Mouse (Mus musculus) urinary bladder, postnatal 36 days (tissue): ENCODE measurements around the gene Psma2.

Source experiments
- DNase-seq, 2 experiments: peaks; one replicate each; pipeline ENCODE4 v3.0.0; 2022; ENCODE audit warnings: low spot score in 2 of 2, mixed read lengths in 1 of 2

The Psma2 gene

DNA sequence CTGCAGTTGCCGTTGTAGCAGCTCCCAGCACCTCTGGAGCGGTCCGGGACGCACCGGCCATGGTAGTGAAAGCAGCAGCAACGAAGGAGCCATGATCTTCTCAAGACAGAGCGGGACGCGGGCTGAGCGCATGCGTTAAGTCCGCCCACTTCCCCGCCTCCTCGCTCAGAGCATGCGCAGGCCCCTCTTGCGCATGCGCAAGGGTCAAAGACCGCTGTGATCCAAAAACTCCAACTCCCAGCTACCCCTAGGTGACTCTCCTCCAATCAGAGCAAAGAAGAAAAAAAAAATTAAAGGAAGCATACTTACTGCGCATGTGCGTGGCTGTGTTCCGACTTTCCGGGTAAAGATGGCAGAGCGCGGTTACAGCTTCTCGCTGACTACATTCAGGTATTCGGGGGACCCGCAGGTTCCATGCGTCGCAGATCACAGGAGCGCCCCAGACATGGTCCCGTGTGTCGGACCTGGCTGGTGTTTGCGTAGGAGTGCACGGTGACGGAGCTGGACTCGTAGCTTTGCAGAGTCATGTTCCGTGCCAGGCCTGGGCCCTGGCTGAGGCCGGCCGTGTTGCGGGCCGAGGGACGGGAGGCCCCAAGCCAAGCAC lies at the start of gene Psma2, which contains the start of gene Mrpl32:
Gene Psma2, plus strand, starts transcription at position 315 of the 604 bp plus-strand sequence.
Gene Mrpl32, minus strand, starts transcription at position 240 of the 604 bp plus-strand sequence.
- DNase-seq: peak; percentile 96 to 97

- DNase-seq: no peak
Observed at GRCm38 (mm10) chr13:14574128-14574527, 38.9 kb upstream of the Psma2 start.

- DNase-seq: no peak
Observed at GRCm38 (mm10) chr13:14580392-14580791, 32.6 kb upstream of the Psma2 start.

- no peak for DNase-seq
Observed at GRCm38 (mm10) chr13:14602744-14603143, 10.3 kb upstream of the Psma2 start.

- DNase-seq: no peak
Observed at GRCm38 (mm10) chr13:14607616-14608015, 5.4 kb upstream of the Psma2 start.

DNA sequence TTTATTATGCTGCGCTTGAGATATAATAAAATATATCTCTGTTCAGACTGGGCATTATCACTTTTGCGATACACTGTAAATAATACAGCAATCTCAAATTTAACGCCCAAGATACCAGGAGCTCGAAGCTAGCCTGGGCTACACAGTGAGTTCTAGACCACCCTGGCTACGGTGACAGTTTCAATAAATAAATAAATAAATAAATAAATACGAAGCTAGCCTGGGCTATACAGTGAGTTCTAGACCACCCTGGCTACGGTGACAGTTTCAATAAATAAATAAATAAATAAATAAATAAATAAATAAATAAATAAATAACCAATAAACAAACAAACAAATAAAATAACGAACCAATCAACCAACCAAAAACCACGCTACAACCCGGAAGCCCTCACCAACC lies 577 bp upstream of the Psma2 start:
- no peak for DNase-seq

GRCm38 (mm10) chr13:14613553-14613952 lies 513 bp downstream of the Psma2 start:
- DNase-seq: no peak

- peak; percentile 47 to 53 for DNase-seq
Observed at GRCm38 (mm10) chr13:14618724-14619123, 5.7 kb downstream of the Psma2 start.

DNA sequence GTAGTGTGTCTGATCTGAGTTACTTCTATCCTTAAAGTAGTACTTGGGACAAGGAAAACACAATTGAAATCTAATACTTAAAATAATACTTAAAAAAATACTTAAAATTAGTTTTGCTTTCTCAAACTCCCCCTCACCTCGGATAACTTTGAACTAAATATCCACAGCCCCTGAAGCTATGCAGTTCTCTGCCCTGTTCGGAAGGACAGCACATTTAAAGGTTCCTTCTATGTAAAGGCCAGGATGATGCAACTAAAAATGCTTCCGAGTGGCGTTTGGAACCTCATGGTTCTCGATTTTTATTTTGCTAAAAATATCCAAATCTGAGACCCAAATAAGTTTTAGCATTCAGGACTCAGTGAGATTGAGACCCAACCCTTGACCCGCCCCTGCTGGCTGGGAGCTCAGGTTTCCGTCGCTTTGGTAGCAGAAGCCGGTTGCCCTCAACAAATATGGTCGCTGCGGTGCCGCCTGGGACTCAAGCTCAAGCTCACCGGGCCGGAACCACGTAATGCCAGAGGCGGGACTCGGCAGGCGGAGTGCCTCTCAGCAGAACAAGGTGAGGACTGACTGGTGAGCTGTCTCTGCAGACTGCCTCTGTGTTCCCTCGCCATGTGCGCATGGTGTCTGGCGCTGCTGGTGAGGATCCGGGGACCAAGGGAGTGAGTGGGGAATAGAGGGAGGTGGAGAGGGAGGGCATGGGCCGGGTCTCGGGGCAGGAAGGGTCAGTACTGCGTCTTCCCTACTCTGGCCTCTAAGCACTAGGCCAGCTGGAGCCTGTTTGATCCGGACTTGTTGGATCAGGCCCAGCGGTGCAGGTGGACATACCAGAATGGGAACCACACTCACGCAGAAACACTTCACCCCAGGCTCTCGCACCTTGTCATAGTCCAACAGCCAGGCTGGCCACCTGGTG lies 16.9 kb downstream of the Psma2 start, which contains the start of gene AW209491:
Gene AW209491, plus strand, starts transcription at position 429 of the 916 bp plus-strand sequence.
- peak; percentile 95 to 96 for DNase-seq

DNA sequence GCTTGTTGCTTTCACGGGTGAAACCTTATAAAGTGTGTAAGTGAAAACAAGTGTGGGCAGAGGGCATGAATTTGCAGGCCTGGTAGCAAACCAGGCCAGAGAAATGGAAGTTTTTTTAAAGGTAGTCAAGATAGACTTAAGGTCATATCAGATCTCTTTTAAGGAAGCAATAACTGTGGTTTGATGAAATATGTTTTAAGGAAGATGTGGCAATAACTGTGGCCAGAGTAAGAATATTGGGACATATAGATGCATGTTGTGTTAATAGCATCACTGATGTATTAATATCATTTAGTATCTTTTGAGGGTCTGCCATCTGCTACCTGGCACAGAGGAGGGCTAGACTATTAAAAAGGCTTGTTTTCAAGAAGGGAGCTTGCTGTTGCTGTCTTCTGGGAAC lies 27.0 kb downstream of the Psma2 start:
- no peak for DNase-seq

- DNase-seq: no peak
Observed at GRCm38 (mm10) chr13:14649301-14649700, 36.3 kb downstream of the Psma2 start.

DNA sequence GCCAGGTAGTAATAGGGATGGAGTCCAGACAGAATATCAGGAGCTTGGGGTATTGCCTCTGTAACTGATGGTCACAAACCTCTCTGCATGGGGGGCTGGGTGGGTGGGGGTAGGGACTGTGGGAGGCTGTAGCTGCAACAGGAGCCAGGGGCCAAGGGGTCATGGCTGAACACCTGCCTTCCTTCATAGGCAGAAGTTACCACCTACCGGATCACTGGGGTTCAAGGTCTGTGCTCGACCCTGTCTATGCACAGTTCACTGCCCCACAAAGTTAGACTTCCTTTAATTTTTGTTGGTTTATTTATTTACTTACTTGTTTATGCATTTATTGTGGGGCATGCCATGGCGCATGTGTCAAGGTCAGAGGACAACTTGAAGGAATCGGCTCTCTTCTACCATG lies 54.1 kb downstream of the Psma2 start:
- DNase-seq: no peak

GRCm38 (mm10) chr13:14670342-14670741 lies 57.3 kb downstream of the Psma2 start:
- DNase-seq: no peak

DNA sequence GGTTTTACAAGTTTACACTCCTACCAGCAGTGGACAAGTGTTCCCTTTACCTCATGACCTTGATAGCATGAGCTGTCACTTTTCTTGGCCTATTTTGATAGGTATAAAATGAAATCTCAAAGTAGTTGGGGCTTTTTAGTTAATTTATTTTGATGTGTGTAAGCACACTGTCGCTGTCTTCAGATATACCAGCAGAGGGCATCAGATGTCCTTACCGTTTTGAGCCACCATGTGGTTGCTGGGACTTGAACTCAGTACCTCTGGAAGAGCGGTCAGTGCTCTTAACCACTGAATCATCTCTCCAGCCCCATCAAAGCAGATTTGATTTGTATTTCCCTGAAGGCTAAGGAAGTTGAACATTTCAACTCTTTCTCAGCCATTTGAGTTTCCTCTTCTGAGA lies 75.9 kb downstream of the Psma2 start:
- no peak for DNase-seq

DNA sequence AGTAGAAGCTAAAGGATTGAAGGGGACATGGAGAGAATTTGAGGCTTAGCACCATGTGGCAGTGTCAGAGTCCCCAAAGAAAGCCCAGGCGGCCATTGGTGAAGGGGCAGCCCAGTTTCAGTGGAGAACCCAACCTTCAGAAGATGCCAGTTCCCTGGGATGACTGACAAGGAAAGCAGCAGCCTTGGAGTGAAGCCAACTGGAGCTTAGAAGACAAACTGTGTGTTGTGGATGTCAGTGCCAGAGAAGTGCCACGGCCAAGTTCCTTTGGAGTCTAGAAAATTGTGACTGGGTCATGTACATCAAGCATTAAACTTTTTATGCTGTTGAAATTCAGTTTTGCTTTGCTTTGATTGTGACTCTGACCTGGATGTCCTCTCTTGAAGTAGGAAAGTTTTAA lies 103.8 kb downstream of the Psma2 start:
- DNase-seq: no peak

GRCm38 (mm10) chr13:14717755-14718154 lies 104.7 kb downstream of the Psma2 start:
- no peak for DNase-seq
